Mouse (Mus musculus): ENCODE measurements around the gene Tk1.

DNA sequence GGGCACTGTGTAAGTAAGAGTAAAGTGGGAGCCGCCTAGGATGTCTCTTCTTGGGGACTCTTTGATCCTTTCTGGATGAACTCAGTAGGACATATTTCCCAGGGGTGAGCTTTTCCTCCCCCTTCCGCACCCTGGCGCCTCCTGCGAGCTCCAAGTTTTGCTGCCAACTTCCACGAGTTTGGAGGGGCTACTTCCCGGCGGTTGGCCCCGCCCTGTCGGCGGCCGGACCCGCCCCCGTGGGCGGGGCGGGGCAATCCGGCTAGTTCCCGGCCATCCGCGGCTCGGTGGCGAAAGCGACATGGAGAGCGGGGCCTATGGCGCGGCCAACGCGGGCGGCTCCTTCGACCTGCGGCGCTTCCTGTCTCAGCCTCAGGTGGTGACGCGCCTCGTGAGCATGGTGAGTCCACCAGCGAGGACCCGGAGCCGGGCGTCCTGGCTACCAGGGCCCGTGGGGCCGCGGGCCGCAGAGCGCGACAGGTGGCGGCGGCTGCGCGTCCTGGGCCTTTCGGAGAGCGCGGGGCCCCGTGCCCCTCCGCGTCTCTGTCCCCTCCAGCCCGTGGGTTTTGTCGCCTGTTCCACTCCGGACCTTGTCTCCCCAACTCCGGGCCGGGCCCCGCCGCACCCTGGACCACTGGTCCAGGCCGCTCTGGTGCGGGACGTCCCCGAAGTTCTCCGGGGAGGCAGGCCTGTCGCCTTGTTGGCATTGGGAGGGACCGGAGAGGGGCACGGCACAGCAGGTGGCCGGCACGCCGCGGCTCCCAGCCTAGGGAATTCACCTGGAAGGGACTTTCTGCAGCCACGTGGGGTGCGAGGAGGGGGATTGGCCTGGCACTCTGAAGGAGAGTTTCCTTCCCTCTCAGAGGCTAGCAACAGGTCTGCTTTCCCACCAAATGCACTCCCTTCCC lies 16.2 kb downstream of the Tk1 start, which contains the start of the genes Gm20708 and Syngr2:
- TF ChIP-seq POLR2A (IDR thresholded peaks at IDR 0.05; ENCODE audit: control insufficient read depth in 1 of 2, insufficient read depth in 1 of 2, low read depth in 1 of 2, low read length in 2 of 2, poor library complexity in 1 of 2) (peak; percentile 84 to 92), E2F4 (IDR thresholded peaks at IDR 0.05; ENCODE audit: borderline replicate concordance, low read depth, low read length) (no peak), ZNF384 (IDR thresholded peaks at IDR 0.05; ENCODE audit: low read depth, low read length) (no peak), HCFC1 (IDR thresholded peaks at IDR 0.05; ENCODE audit: low read depth, low read length) (peak; percentile 64), GATA1 (IDR thresholded peaks at IDR 0.05; ENCODE audit: low read depth, low read length) (no peak), CTCF (IDR thresholded peaks at IDR 0.05 in 2 of 3, conservative IDR thresholded peaks at IDR 0.05 in 1 of 3; ENCODE audit: control insufficient read depth in 1 of 3, insufficient read depth in 1 of 3, low read depth in 2 of 3, low read length in 3 of 3, poor library complexity in 1 of 3, severe bottlenecking in 1 of 3) (no peak), CHD1 (IDR thresholded peaks at IDR 0.05; ENCODE audit: low read depth, low read length) (no peak), POLR2AphosphoS2 (IDR thresholded peaks at IDR 0.05; ENCODE audit: low read length) (peak; percentile 85), KAT2A (conservative IDR thresholded peaks at IDR 0.05; ENCODE audit: low read depth, low read length) (no peak), USF1 (IDR thresholded peaks at IDR 0.05; ENCODE audit: low read depth, low read length) (no peak), ZKSCAN1 (IDR thresholded peaks at IDR 0.05; ENCODE audit: low read depth, low read length) (no peak)

All from MEL (cell line).